Mouse (Mus musculus) gastrocnemius, postnatal 25 days (tissue): ENCODE data around the gene Selenok. TPM values are rescaled to one million over a fixed set of nuclear protein-coding genes. Genes with fewer than 3 reads are reported as not detected.

Experiments used
- DNase-seq: peaks from one replicate; pipeline ENCODE4 v3.0.0; 2022
- long read RNA-seq, 2 experiments: library from polyadenylated mRNA; stranded (forward); transcript quantifications; one replicate each; pipeline ENCODE4 v2.0.0; 2021
- total RNA-seq, 2 experiments: library from RNA; stranded (reverse); gene quantifications; 1 replicate in 1 of 2; 2 replicates in 1 of 2; pipeline ENCODE4 v1.2.3; 2021

Gene Selenok
- 10 to 100 TPM; 61.2 to 65.4 TPM for total RNA-seq
- long read RNA-seq, experiment 1, transcript Selenok-201 (5 exons, 1,678 nt), result major isoform, 347 of 356 reads
- long read RNA-seq, experiment 1, partial matches to known transcripts, result 5 of 356 reads
- long read RNA-seq, experiment 1, other reads (novel, unspliced or antisense), result 4 of 356 reads
- long read RNA-seq, experiment 2, transcript Selenok-201 (5 exons, 1,678 nt), result major isoform, 244 of 249 reads
- long read RNA-seq, experiment 2, partial matches to known transcripts, result 2 of 249 reads
- long read RNA-seq, experiment 2, other reads (novel, unspliced or antisense), result 3 of 249 reads

DNA sequence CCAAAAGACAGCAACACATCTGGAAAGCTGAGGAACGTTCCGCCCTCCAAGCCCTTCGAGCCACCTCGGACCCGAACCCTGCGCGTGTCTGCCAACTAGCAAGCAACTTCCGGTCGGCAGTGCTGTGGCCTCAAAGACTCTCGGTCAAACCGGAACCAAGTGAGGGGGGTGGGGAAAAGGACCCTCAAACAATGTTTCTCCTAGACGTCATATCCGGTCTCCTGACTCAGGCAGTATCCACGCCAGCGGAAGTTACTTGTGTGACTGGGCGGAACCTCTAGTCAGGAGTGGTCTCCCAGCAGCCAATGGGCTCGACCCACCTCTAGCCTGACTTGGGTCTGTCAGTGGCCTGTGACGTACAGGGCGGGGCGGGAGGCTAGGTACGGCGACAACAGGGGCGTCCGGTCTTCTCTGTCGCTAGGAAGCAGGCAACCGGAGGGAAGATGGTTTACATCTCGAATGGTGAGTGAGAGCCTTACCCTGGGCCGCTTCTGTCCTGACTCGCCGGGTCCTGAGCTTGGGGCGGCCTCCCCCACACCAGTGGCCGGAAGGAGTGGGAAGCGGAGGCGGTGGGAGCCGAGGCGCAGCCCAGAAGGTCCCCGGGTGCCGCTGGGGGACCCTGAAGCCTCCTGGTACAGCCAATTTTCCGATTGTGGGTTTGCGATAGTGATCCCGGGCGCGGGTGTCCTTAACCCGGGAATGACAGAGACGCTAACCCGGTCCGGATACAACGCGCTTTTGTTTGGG, at the start of gene Selenok:
Gene Selenok (plus strand): TSS at position 234 of the 747 bp plus-strand sequence.
- peak; percentile 95 for DNase-seq

DNA sequence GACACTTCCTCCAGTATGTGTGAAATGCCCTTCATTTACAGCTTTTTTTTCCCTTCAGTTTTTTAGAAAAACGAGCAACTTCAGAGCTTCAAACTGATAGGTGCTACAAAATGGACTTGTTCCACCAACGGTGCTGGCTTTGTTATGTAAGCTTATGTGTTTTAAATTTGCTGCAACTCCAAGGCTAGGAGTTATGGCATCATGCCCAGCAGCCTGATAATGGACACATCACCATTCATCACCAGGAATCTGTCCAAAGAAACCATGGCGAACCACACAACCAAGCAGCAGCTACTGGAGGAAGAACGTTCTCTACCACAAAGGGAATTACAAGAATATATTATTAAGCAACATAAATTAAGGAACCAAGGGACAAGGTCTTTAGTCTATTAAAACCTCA, 39.1 kb upstream of the Selenok start:
- DNase-seq, result no peak

DNA sequence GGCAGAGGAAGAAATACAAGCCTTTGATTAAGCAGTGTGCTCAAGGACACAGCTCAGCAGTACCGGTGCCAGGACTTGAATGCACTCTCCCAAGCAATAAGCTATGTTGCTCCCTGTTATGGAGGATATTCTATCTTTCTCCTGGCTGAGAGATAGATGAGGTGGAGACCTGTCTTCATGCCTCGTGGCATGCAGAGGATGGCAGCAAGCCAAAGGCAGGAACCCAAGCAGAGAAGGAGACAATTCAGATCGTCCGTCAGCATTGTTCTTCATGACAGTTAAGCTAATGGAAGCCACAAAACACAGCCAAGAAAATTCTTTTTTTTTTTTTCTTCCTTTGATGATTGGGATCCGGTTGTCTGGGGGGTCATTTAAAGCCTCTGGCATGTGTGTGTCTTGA, 32.6 kb upstream of the Selenok start:
- no peak for DNase-seq

DNA sequence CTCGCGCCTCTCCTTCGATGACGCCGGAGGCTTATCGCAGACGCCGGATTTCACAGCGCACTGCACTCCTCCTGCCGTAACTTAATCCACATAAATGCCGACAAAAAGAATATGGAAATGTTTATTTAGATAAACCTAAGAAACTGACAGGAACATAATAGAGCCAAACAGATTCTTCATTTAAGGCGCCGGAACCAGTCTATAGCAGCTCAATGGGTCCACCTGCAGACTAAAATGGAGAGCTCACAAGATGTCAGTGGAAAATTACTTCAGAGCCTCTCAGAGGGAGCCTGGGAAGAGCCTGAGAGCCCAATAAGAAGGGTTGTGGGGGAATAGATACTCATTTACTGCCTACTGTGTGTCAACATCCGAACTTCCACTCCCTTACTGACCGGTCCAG, 30.6 kb upstream of the Selenok start:
- DNase-seq, result no peak

DNA sequence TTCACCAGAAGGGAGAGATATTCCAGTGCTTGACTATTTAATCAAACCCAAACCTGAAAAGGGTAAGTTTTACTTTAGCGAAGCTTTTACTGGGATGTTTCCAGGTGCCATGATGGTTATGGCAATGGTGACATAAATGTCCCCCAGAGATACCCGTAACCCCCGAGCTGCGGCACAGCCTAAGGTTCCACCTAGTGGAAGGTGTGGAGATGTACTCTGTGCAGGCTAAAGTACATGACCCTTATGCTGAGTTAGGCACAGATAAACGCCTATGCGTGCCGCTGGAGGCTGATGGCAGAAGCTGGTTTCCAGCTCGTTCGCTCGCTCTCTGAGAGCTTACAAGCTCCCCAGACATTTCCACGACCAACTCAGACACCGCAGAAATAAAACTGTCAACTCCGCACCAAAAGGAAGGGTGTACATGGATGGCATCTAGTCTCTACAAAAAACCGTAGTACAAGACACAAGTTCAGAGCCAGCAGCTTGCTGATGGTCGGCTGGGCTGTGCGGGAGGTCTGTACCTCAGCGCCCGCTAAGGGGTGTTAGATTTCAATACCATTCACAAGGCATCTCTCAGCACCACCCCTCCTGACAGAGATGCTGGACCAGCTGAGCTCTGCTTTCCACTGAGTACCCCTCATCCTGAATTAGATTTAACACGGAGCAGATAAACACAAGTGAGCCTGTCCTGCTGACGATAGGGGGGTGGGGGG, 28.4 kb upstream of the Selenok start:
- no peak for DNase-seq

DNA sequence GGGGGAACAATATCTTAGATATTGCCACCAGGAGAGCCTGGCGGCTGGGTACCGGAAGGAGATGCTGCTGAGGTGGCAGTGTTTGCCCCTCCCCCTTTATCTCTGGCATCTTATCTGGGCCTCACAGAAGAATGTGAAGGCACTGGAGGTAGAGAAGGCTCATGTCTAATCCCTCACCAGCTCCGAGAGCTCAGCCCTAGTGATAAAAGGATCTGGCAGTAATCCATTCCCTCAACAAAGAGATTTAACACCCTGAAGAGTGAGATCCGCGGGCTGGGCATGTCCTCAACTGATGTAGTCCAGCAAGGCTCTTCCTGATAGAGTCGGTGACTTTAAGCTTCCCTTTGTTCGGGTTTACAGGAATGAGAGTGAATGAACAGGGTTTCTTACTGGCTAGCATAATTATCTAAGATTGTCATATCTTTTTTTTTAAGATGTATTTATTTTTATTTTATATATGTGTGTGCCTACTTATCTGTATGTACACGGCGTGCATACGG, 27.7 kb upstream of the Selenok start:
- DNase-seq, result no peak

DNA sequence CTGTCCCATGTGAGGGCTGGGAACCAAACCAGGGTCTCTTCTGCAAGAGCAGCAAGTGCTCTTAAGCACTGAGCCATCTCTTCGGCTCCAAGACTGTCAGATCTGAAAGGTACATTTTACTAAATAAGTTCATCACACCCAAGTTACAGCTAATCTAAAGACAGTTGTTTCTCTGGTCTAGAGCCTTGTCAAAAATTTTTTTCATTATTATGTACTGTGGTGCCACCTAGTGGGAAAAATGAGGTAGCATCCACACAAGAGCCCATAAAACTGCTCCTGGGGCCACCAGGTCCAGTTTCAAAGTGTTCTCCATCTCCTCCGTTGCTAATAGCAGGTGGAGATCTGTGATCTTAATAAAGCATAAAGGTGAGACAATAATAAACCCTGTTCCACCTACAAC, 27.2 kb upstream of the Selenok start:
- no peak for DNase-seq

DNA sequence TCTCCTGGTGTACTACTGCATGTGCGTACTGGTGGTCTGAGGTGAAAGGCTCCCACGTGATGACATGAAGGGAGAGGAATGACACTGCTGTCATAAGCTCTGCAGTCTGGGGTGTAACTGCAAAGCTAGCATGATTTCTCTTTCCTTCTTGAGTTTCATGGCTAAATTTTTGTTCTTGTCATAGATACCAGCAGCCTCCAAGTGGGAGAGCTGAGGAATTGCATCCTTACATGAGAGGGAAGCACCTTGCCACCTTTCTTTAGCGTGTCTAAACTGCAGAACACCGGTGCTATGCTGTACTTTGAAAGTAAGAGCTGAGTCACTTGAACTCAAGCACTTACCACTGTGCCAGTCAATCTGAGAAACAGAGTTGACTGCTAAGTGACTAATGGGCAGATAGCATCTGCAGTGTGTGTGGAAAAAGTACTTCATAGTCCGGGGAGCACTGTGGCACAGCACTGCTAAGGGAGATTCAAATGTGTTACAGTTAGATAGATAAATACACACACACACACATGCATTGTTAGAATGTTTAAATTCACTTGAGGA, 21.3 kb upstream of the Selenok start:
- DNase-seq, result no peak

DNA sequence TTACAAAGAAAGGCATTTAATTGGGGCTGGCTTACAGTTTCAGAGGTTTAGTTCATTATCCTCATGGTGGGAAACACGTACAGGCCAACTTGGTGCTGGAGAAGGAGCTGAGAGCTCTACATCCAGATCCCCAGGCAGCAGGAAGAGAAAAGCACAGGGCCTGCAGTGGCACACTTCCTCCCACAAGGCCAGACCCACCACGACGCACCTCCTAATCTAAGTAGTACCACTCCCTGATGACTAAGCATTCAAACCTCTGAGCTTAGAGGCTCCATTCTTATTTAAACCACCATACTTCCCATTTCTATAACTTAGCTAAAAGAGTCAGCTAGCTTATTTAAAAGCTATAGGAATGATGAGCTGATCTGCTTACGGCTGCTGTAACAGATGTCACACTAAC, 17.3 kb upstream of the Selenok start:
- DNase-seq, result no peak

DNA sequence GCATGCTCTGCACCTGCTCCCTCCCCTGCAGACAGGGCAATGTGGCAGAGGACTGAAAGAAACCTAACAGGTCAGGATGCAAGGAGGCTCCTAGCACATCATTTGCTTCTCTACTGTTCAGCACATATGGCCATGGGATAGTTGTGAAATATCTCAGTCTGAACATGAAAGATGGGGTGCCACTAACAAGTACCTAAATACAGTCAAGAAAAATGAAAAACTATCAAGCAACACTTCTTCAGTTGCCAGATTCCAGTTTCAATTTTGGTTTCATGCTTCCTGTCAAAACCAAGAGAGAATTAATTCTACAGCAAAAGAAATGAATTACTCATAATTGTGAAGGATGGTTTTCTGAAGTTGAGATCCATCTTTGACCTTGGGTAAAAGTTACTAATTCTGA, 10.7 kb upstream of the Selenok start:
- no peak for DNase-seq

DNA sequence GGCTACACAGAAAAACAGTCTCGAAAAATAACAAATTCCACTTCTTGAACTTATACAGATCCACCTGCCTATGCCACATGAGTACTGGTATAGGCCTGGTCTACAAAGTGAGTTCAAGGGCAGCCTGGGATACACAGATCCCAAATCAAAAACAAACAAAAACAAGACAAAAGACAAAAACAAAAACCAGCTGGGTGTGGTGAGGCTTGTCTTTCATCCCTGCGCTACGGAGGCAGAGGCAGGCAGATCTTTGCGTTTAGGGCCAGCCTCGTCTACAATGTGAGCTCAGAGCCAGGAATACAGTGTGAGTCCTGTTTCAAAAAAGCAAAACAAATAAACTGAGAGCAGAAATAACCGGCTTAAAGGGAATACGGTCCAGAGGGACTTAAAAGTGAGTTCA, 497 bp upstream of the Selenok start:
- no peak for DNase-seq

DNA sequence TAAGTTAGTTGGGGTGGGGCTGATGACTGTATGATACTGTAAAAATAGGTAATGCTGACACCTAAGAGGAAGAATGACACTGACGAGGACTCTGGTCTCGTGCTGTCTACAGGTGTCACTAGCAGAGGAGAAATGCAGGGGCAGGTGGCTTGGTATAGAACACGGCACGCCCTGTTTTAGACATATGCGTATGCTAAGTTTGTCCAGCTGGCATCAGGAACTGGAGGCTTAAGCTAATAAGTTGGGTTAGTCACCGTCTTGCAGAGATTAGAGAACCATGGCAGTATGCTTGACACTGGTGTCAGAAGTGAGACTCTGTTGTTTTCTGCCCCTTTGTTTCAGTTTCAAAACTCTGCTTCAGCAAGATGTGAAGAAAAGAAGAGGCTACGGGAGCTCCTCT, 3.3 kb downstream of the Selenok start:
- DNase-seq, result no peak

DNA sequence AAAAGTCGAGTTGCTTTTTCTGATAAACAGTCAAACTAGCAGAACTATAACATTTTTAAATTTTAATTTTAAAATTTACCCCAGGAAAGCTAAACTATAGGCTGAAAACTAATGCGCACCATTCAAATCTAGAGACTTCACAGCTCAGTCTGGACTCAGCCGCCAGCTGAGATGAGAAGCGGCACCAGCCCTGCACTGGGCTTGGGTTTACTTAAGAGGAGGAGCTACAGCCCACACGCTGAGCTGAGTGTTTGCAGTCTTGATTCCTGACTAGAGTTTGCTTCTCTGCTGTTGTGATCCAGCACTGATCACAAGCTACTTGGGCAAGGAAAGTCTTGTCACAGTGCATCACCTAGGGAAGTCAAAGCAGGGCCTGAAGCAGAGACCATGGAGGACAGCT, 3.9 kb downstream of the Selenok start:
- DNase-seq, result no peak

DNA sequence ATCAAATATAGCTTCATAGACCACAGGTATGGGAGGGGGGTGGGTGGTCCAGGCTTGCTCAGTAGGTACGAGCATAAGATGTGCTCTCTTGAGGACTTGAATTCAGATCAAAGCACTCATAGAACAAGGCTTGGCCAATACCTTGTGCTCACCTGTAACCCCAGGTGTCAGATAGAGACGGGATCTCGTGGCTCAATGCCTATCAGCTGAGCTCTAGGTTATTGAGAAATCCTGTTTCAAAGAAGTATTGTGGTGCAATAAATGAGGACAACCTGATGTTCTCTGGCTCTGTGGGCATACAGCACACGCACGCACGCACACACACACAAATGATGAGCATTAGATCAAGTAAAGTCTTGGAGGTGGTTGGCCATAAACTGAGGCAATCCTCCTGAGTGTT, 8.8 kb downstream of the Selenok start:
- DNase-seq, result no peak

DNA sequence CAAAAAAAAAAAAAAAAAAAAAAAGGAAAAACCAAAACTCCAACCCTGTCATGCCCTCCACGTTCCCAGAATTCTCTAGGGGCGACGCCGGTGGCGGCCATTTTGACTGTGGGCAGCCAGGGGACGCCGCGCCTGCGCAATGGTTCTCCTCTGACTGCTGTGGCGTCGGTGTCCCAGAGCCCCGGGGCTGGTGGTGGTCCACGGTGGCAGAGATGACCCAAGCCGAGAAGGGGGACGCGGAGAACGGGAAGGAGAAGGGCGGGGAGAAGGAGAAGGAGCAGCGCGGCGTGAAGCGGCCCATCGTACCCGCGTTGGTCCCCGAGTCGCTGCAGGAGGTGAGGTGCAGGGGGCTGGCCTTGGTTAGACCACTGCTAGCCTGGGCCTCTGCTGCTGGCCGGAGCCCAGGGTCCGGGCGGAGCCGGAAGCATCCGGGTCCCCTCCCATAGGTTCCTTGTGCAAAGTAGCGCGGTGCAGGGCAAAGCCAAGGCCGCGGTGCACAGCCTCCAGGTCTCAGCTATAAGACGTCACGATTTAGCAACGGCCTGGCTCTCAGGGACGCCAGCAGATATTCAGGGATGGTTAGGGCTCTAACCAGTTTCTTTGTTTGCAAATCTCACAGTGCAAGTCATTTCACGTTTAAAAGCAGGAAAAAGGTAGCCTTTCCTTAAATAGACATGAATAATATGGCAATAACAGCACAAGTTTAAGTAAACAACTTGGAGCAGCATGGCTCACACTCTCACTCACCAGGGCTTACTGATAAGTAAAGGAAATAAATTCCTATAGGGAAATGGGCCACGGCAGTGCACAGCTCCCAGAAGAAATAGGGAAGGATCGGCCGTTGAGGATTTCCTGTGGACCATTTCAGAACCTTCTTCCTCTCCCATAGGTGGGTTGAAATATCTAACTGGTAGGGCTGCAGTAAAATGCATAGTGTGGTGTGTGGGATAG, 10.4 kb downstream of the Selenok start, which contains the start of gene Actr8:
Gene Actr8 (plus strand): TSS at position 84 of the 951 bp plus-strand sequence.
- DNase-seq, result peak; percentile 92

DNA sequence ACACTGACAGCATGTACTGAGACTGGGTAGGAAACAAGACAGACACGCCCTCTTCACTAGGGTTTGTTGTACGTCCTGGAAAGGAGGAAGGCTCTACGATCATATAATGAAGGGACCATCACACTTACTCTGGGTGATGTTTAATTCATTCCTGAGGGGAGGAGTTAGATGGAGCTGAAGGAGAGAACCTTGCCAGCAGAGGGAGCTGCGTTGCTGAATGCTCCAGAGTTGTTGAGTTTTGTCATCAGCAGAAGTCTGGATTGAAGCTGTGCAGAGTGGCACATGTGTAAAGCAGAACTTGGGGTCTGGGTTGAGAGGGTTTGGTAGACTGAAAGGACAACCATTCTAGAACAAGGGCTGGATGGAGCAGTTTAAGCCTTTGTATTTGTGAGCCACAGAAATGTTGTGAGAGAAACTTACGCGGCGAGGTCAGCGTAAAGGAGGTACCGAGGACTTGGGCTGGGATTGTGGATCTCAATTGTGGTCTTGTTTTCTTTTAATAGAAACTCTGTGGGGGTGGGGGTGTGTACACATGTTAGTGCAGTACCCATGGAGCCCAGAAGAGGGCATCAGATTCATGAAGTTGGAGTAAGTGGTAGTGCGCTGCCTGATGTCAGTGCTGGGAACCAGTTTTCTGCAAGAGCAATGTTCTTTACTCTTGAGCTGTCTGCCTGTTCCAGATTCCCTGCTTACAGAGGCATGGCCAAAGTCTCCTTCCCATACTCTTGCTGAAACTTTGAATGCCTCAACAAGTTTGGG, 12.5 kb downstream of the Selenok start:
- DNase-seq, result no peak

DNA sequence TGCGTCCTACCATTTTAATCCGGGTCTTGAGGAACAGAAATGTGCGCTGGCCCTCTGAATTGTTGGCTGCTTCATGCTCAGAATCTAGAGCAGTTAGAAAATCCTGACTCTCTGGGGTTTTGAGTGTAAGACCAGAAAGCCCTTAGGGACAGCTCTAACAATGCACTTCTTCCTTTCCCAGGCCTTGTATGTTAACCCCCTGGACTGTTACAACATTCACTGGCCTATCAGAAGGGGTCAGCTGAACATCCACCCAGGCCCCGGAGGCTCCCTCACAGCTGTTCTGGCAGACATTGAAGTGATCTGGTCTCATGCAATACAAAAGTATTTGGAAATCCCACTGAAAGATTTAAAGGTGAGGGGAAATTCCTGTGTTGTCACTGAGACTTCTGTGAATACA, 18.0 kb downstream of the Selenok start:
- no peak for DNase-seq

DNA sequence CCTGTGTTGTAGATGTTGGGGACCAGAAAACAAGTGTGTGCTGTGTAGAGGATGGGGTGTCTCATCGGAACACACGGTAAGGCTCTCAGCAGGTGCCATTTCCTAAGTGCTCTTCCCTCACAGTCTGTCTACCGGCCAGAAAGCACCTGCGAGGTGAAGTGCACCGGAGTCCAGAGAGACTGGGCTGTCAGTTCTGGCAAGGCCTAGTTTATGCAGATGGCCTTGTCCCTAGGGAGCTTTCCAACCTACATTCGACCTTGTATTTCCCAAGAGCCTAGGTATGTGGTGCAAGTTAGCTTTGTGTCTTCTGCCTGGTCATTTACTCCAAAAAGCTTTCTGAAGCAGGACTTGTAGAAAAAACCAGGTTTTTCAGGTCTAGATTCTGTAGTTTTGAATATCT, 19.2 kb downstream of the Selenok start:
- no peak for DNase-seq

DNA sequence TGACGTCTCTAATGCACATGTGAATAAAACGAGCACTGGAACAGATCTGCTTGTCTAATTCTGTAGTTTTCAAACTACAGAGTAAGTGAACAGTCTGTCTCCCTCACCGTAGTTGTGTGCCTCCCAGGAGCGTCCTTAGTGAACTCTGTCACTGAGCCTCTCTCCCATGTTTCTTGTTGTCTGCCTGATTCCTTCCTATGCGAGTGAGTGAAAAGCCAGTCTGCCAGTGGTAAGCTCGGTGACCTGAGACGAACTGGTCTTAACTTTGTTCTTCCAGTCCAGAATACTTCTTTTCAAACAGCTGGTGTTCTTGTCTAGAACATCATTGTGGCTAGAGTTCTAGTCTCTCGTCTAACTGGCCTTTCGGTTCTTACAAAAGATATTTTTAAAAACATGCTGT, 19.6 kb downstream of the Selenok start:
- no peak for DNase-seq

DNA sequence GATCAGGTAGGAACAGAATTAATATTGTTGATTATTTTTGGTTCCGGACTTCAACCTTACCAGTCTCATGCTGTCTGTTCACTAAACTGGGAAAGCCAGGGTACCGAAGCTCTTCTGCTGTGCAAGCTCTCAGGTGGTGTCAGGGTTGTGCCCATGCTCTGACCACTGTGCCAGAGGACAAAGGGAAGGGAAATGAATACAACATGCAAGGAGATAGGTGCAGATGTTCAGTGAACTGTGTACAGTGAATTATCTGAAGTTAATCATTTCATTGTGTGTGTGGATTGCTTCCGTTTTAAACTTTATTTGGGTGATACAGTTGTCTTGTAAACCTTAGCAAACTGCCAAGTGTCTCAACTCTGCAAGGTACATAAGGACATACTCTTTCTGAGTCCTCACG, 20.2 kb downstream of the Selenok start:
- DNase-seq, result no peak

DNA sequence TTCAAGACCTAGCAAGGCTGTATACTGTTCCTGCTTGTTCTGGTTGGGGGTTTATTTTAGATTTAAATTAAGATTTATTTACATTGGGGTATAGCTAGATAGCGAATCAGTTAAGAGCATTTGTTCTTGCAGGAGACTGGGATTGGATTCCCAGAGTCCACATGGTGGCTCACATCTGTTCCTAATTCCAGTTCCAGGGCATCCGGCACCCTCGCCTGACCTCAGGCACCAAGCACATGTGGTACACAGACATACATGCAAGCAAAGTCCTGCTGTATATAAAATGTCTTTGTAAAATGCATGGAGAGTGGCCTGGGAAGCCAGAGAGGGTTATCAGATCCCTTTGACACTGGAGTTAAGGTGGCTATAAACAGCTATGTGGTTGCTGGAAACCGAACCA, 26.9 kb downstream of the Selenok start:
- DNase-seq, result no peak
